Mouse (Mus musculus): ENCODE data around the gene Lipk. TPM values are rescaled to one million over a fixed set of nuclear protein-coding genes. Genes with fewer than 3 reads are reported as not detected.

The Lipk gene
- 0.30 TPM in 1 of 2 replicates, not detected in the other for total RNA-seq (2021)
- long read RNA-seq, partial matches to known transcripts: 1 of 1 reads
- long read RNA-seq, other reads (novel, unspliced or antisense): 0 of 1 reads

GRCm38 (mm10) chr19:34008002-34008401 is at the start of gene Lipk:
Lipk (plus strand) TSS chr19:34008290.
- no peak for DNase-seq

- no peak for DNase-seq
Observed at GRCm38 (mm10) chr19:33960887-33961286, 47.2 kb upstream of the Lipk start, which contains the start of gene Lipf. Lipf (plus strand) TSS chr19:33961187.

GRCm38 (mm10) chr19:33979007-33979406 is 29.1 kb upstream of the Lipk start:
- no peak for DNase-seq

- DNase-seq: no peak
Observed at GRCm38 (mm10) chr19:33983043-33983442, 25.0 kb upstream of the Lipk start.

GRCm38 (mm10) chr19:34021440-34022172 is 13.5 kb downstream of the Lipk start:
- DNase-seq: no peak

- no peak for DNase-seq
Observed at GRCm38 (mm10) chr19:34022759-34023158, 14.7 kb downstream of the Lipk start.

GRCm38 (mm10) chr19:34039731-34040130 is 31.6 kb downstream of the Lipk start:
- DNase-seq: peak; percentile 16

- peak; percentile 44 for DNase-seq
Observed at GRCm38 (mm10) chr19:34043008-34043407, 34.9 kb downstream of the Lipk start.

GRCm38 (mm10) chr19:34049371-34050039 is 41.4 kb downstream of the Lipk start:
- no peak for DNase-seq

- no peak for DNase-seq
Observed at GRCm38 (mm10) chr19:34051502-34051901, 43.4 kb downstream of the Lipk start.

GRCm38 (mm10) chr19:34063547-34063946 is 55.5 kb downstream of the Lipk start:
- no peak for DNase-seq

GRCm38 (mm10) chr19:34064059-34064458 is 56.0 kb downstream of the Lipk start:
- DNase-seq: no peak

- peak; percentile 2 for DNase-seq
Observed at GRCm38 (mm10) chr19:34066779-34067472, 58.8 kb downstream of the Lipk start, which contains the start of gene Lipn. Lipn (plus strand) TSS chr19:34067358.

- no peak for DNase-seq
Observed at GRCm38 (mm10) chr19:34074239-34074638, 66.1 kb downstream of the Lipk start.

- DNase-seq: no peak
Observed at GRCm38 (mm10) chr19:34078130-34078529, 70.0 kb downstream of the Lipk start.

- no peak for DNase-seq
Observed at GRCm38 (mm10) chr19:34089011-34089680, 81.1 kb downstream of the Lipk start.

- no peak for DNase-seq
Observed at GRCm38 (mm10) chr19:34095381-34095780, 87.3 kb downstream of the Lipk start.

- no peak for DNase-seq
Observed at GRCm38 (mm10) chr19:34096228-34096627, 88.1 kb downstream of the Lipk start.

Measured in adrenal gland, postnatal 25 days (tissue).